Comparison of ENCODE assay signal across 8 mouse cellular contexts in genomic region chr13:63240835-63241234, GRCm38 (mm10).
A peak's percentile ranks its signal among the peaks of the same experiment; 100 is the strongest.
DNase-seq lines count a peak whose midpoint lies in the region; ATAC-seq lines count a peak whose summit lies in the region.

No protein-coding gene starts in this region.

- H3K4me2 ChIP-seq in intestine, embryonic 15.5 days (replicated peaks): peak overlapping the region; percentile 83
- H3K4me2 ChIP-seq in midbrain, embryonic 13.5 days (replicated peaks): peak overlapping the region; percentile 89

- peaks cover 29% of the 10 kb centered on the region for H3K4me1 ChIP-seq in intestine, embryonic 15.5 days (replicated peaks)
- H3K4me1 ChIP-seq in midbrain, embryonic 13.5 days (replicated peaks): peaks cover 41% of the 10 kb centered on the region

- H3K27me3 ChIP-seq in intestine, embryonic 15.5 days (replicated peaks): no peaks in the 10 kb centered on the region
- no peaks in the 10 kb centered on the region for H3K27me3 ChIP-seq in midbrain, embryonic 13.5 days

- peak overlapping the region; percentile 76 for H3K9ac ChIP-seq in intestine, embryonic 15.5 days
- peak overlapping the region; percentile 83; the same call in 1 of the 2 replicates for H3K9ac ChIP-seq in midbrain, embryonic 13.5 days (replicated peaks)

- peaks cover 5% of the 10 kb centered on the region; the same call in 1 of the 2 replicates for H3K36me3 ChIP-seq in intestine, embryonic 15.5 days
- no peaks in the 10 kb centered on the region for H3K36me3 ChIP-seq in midbrain, embryonic 13.5 days

- ATAC-seq in erythroid progenitor cell, adult 5-6 weeks (replicated peaks; ENCODE audit: low FRiP score, poor library complexity, severe bottlenecking): 0 out of 2 replicates have a peak, but pooled peaks have one; percentile 31
- no peak for ATAC-seq in intestine, embryonic 15.5 days
- no peak for ATAC-seq in midbrain, embryonic 13.5 days

- 6% methylated on average over 5 of the region's 5 CpGs for WGBS in intestine, embryonic 15.5 days
- 59% methylated on average over 5 of the region's 5 CpGs for WGBS in midbrain, embryonic 13.5 days

- peak overlapping the region; percentile 64 for H3K4me3 ChIP-seq in intestine, embryonic 15.5 days (replicated peaks)
- H3K4me3 ChIP-seq in midbrain, embryonic 13.5 days (replicated peaks): peak overlapping the region; percentile 67

- peak; percentile 50 for DNase-seq in cerebellum, adult 9-10 months
- no peak for DNase-seq in cerebellum, adult 11 months
- DNase-seq in CD4-positive helper T cell, adult 2 months (ENCODE audit: low read depth, low spot score): peak; percentile 29
- DNase-seq in frontal cortex, postnatal 10 days (ENCODE audit: low spot score in 2 of 2): no peak
- DNase-seq in embryo, embryonic 9.5 days (ENCODE audit: extremely low spot score): no peak

- no peaks in the 10 kb centered on the region for H3K9me3 ChIP-seq in intestine, embryonic 15.5 days
- no peaks in the 10 kb centered on the region for H3K9me3 ChIP-seq in midbrain, embryonic 13.5 days

- peak overlapping the region; percentile 96 for H3K27ac ChIP-seq in intestine, embryonic 15.5 days
- no peak overlapping the region for H3K27ac ChIP-seq in midbrain, embryonic 13.5 days

Comparison
In these comparisons a context has a peak if more than half of its experiments do, and no peak if none do; other contexts are left out.
1. DNase-seq: peak in cerebellum, adult 9-10 months (single experiment) and CD4-positive helper T cell, adult 2 months (single experiment); none in cerebellum, adult 11 months (single experiment), frontal cortex, postnatal 10 days (0 of 2) and embryo, embryonic 9.5 days (single experiment).